Mouse (Mus musculus): ENCODE measurements around the gene Bbs9. TPM values are rescaled to one million over a fixed set of nuclear protein-coding genes. Genes with fewer than 3 reads are reported as not detected.

Gene Bbs9
- total and polyA plus RNA-seq, 3 experiments = 6.3 to 12.4 (median 11.9) TPM

DNA sequence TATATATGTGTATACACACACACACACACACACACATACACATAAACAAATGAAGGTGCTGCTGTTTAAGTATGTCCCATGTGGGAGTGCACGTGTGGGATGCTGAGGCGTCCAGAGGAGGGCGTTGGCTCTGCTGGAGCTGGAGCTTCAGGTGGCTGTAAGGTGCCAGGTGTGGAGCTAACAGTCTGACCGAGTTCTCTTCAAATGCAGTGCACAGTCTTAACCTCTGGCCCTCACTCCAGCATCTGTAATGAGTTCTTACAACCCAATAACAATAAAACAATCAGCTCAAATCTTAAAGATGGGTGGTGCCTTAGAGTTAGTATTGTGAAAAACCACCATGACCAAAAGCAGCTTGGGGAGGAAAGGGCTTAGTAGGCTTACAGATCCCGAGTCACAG, 56.6 kb downstream of the Bbs9 start:
- Histone ChIP-seq H3K4me1 (ENCODE audit: control insufficient read depth, insufficient read depth, low read length) (no peaks in the 10 kb centered on the region), H3K4me3 (no peak overlapping the region), H3K27ac (no peak overlapping the region), H3K9ac (ENCODE audit: low read depth, low read length) (no peak overlapping the region), H3K36me3 (ENCODE audit: control insufficient read depth, insufficient read depth, low read length) (no peaks in the 10 kb centered on the region), H3K79me2 (replicated peaks; ENCODE audit: control insufficient read depth, insufficient read depth, low read length) (no peaks in the 10 kb centered on the region), H3K27me3 (ENCODE audit: control insufficient read depth, insufficient read depth, low read length) (no peaks in the 10 kb centered on the region)
- TF ChIP-seq POLR2A (IDR thresholded peaks at IDR 0.05; ENCODE audit: insufficient read depth, low read depth, low read length) = no peak
- no peak for TF ChIP-seq CTCF (IDR thresholded peaks at IDR 0.05)
- no peak for TF ChIP-seq EP300 (IDR thresholded peaks at IDR 0.05; ENCODE audit: insufficient read depth, low read depth, low read length)
- intact Hi-C loops (cut with DNase I) = no loop called here
- WGBS = 85% methylated on average over 5 of the region's 5 CpGs
- DNase-seq = no peak

DNA sequence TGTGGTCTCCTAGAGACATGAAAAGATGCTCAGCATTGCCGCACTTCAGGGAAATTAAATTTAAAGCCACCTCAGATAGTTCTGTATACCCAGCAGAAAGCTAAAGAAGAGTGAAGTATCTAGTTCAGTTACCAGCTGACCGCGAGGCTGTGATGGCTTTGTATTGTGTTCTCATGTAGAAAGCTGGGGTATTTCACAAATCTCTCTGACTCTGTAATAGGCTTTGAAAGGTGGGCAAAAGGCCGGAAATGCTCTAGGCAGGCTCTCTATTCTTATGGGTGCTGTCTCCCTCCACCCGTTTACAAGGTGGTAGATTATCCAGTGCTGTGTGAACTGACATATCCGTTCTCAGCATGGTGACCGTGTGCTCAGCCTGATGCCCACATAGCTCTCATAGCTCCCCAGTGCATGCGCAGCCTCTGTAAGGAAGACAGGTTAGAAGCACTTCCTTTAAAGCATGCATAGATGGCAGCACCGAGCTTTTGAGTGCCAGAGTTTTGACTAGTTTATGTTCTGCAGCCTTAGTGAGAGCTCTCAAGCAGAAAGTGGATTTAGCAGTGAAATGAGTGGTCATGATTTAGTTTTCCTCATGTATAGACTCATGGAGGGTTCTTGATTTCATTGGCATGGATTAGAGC, 57.4 kb downstream of the Bbs9 start:
- DNase-seq = no peak
- Histone ChIP-seq H3K36me3 (ENCODE audit: control insufficient read depth, insufficient read depth, low read length) (no peaks in the 10 kb centered on the region), H3K9ac (ENCODE audit: low read depth, low read length) (no peak overlapping the region), H3K4me3 (no peak overlapping the region), H3K4me1 (ENCODE audit: control insufficient read depth, insufficient read depth, low read length) (no peaks in the 10 kb centered on the region), H3K27ac (no peak overlapping the region), H3K79me2 (replicated peaks; ENCODE audit: control insufficient read depth, insufficient read depth, low read length) (no peaks in the 10 kb centered on the region), H3K27me3 (ENCODE audit: control insufficient read depth, insufficient read depth, low read length) (no peaks in the 10 kb centered on the region)
- intact Hi-C loops (cut with DNase I) = no loop called here
- WGBS = 49% methylated on average over 9 of the region's 9 CpGs
- TF ChIP-seq EP300 (IDR thresholded peaks at IDR 0.05; ENCODE audit: insufficient read depth, low read depth, low read length) (no peak), CTCF (IDR thresholded peaks at IDR 0.05) (peak; percentile 64)

DNA sequence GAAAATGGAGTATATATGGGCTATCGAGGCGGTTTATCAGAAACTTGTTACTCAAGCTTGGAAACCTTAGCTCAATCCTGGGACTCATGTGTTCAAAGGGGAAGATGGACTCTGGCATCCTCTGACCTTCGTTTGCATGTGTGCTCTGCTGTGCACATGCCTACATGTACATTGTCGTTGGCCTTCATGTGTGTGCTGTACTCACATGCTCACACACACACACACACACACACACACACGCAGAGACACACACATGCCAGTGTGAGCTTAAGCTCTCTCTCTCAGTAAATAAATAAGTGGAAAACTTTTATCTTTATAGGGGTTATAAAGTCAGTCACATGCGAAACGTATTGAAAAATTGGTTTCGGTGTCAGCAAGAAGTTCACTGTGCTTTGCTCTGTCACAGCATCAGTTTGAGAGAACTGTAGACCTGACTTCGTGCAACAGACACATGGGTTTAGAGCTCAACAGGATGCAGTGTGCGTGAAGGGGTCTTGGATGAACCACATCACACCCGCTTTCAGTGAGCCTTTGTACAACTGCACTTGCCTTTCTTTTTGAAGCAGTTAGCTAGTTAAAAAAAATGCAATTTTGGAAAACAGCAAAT, 62.4 kb downstream of the Bbs9 start:
- no peak for DNase-seq
- Histone ChIP-seq H3K27ac (no peak overlapping the region), H3K27me3 (ENCODE audit: control insufficient read depth, insufficient read depth, low read length) (no peaks in the 10 kb centered on the region), H3K36me3 (ENCODE audit: control insufficient read depth, insufficient read depth, low read length) (no peaks in the 10 kb centered on the region), H3K79me2 (replicated peaks; ENCODE audit: control insufficient read depth, insufficient read depth, low read length) (no peaks in the 10 kb centered on the region), H3K4me1 (ENCODE audit: control insufficient read depth, insufficient read depth, low read length) (no peaks in the 10 kb centered on the region), H3K4me3 (no peak overlapping the region), H3K9ac (ENCODE audit: low read depth, low read length) (no peak overlapping the region)
- 90% methylated on average over 11 of the region's 11 CpGs for WGBS
- intact Hi-C loops (cut with DNase I) = no loop called here
- TF ChIP-seq CTCF (IDR thresholded peaks at IDR 0.05) (no peak), EP300 (IDR thresholded peaks at IDR 0.05; ENCODE audit: insufficient read depth, low read depth, low read length) (no peak), POLR2A (IDR thresholded peaks at IDR 0.05; ENCODE audit: insufficient read depth, low read depth, low read length) (no peak)

GRCm38 (mm10) chr9:22539546-22539945, 64.0 kb downstream of the Bbs9 start:
- Histone ChIP-seq H3K9ac (ENCODE audit: low read depth, low read length) (no peak overlapping the region), H3K27ac (no peak overlapping the region), H3K79me2 (replicated peaks; ENCODE audit: control insufficient read depth, insufficient read depth, low read length) (no peaks in the 10 kb centered on the region), H3K36me3 (ENCODE audit: control insufficient read depth, insufficient read depth, low read length) (no peaks in the 10 kb centered on the region), H3K4me3 (no peak overlapping the region), H3K4me1 (ENCODE audit: control insufficient read depth, insufficient read depth, low read length) (no peaks in the 10 kb centered on the region), H3K27me3 (ENCODE audit: control insufficient read depth, insufficient read depth, low read length) (no peaks in the 10 kb centered on the region)
- WGBS = 83% methylated on average over 4 of the region's 4 CpGs
- TF ChIP-seq POLR2A (IDR thresholded peaks at IDR 0.05; ENCODE audit: insufficient read depth, low read depth, low read length) (no peak), EP300 (IDR thresholded peaks at IDR 0.05; ENCODE audit: insufficient read depth, low read depth, low read length) (no peak), CTCF (IDR thresholded peaks at IDR 0.05) (no peak)
- intact Hi-C loops (cut with DNase I) = no loop called here
- no peak for DNase-seq

DNA sequence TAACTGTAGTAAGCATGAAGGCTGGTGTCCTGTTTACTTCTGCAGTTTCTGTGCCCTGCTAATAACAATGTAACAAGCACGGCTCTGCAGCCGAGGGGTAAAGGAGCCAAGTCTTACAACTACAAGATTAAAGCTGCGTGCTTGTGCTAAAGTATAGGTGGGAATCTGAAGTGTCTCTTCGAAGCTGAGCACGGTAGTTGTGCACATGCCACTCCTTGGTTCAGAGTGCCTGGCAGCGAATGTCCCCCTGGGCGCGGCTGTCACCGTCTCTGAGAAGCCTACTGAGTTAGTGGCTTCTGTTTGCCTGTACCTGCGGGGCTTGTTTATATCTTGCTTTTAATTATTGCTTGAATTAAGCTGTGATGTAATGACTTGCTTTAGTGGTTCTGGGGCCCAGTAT, 65.6 kb downstream of the Bbs9 start:
- 87% methylated on average over 10 of the region's 10 CpGs for WGBS
- TF ChIP-seq CTCF (IDR thresholded peaks at IDR 0.05) = no peak
- TF ChIP-seq EP300 (IDR thresholded peaks at IDR 0.05; ENCODE audit: insufficient read depth, low read depth, low read length) = no peak
- TF ChIP-seq POLR2A (IDR thresholded peaks at IDR 0.05; ENCODE audit: insufficient read depth, low read depth, low read length) = no peak
- Histone ChIP-seq H3K79me2 (replicated peaks; ENCODE audit: control insufficient read depth, insufficient read depth, low read length) (no peaks in the 10 kb centered on the region), H3K4me1 (ENCODE audit: control insufficient read depth, insufficient read depth, low read length) (no peaks in the 10 kb centered on the region), H3K9ac (ENCODE audit: low read depth, low read length) (no peak overlapping the region), H3K36me3 (ENCODE audit: control insufficient read depth, insufficient read depth, low read length) (no peaks in the 10 kb centered on the region), H3K27me3 (ENCODE audit: control insufficient read depth, insufficient read depth, low read length) (no peaks in the 10 kb centered on the region), H3K4me3 (no peak overlapping the region), H3K27ac (no peak overlapping the region)
- intact Hi-C loops (cut with DNase I) = no loop called here
- no peak for DNase-seq

DNA sequence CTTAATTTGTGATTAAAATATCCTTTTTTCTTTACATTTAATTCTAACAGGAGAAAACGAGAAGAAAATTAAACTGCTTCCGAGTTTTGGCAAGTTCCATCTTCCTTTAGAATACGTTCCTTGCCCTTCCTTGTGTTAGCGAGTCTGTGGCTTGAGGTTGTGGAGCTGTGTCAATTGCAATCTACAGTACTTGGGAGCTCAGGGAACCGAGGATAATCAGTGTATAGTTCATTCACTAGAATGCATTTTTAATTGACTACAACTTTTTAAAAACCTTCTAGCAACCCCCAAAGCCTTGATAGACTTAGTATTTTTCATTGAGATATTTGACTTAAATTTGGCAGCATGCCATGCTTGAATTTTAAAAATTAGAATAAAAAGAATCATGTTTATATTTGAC, 68.0 kb downstream of the Bbs9 start:
- no peaks in the 10 kb centered on the region for H3K79me2 ChIP-seq (replicated peaks; ENCODE audit: control insufficient read depth, insufficient read depth, low read length)
- intact Hi-C loops (cut with DNase I) = no loop called here
- H3K27ac ChIP-seq = no peak overlapping the region
- no peaks in the 10 kb centered on the region for H3K36me3 ChIP-seq (ENCODE audit: control insufficient read depth, insufficient read depth, low read length)
- DNase-seq = no peak
- TF ChIP-seq CTCF (IDR thresholded peaks at IDR 0.05) (no peak), POLR2A (IDR thresholded peaks at IDR 0.05; ENCODE audit: insufficient read depth, low read depth, low read length) (no peak), EP300 (IDR thresholded peaks at IDR 0.05; ENCODE audit: insufficient read depth, low read depth, low read length) (no peak)
- 89% methylated on average over 5 of the region's 5 CpGs for WGBS
- no peaks in the 10 kb centered on the region for H3K4me1 ChIP-seq (ENCODE audit: control insufficient read depth, insufficient read depth, low read length)
- H3K4me3 ChIP-seq = no peak overlapping the region
- no peaks in the 10 kb centered on the region for H3K27me3 ChIP-seq (ENCODE audit: control insufficient read depth, insufficient read depth, low read length)
- H3K9ac ChIP-seq (ENCODE audit: low read depth, low read length) = no peak overlapping the region

All from heart, adult 2 months (tissue).